Mouse (Mus musculus): ENCODE data around the gene Tmem211. TPM values are rescaled to one million over a fixed set of nuclear protein-coding genes. Genes with fewer than 3 reads are reported as not detected.

The Tmem211 gene
- polyA plus RNA-seq, 1 experiment = not detected

DNA sequence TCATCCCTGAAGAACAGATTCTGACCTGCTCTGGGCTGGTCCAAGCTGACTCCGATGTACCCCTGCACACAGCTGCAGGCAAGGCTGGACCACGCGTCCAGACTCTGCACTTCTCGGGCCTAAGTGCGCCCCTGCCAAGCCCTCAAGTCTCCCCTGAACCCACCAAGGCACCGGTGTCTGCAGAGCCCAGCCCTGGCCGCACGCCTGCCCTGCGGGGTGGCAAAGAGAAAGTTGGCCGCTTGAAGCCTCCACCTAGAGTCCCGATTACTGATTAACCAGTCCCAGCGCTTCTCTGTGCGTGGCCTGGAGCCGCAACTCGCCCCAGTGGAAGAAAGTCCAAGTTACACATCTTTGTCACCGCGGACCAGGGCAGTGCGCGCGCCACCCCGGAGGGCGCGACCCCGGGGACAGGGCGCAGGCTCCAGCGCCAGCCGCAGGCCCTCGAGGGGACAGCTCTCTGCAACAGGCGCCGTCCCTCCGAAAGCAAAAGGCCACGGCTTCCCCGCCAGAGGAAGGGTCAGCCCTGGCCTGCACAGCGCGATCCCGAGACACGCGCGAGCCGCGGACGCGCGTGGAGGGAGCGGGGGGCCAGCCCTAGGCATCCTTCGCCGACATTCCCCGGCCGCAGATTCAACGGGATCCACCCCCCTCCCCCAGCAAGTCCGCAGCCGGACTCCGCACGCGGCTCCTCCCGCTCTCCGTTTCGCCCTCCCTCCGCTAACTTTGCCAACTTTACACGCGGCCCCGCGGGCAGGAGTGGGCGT is 6.1 kb upstream of the Tmem211 start:
- no peak overlapping the region for H3K27ac ChIP-seq (ENCODE audit: insufficient read depth, low read depth, low read length)
- peaks cover 24% of the 10 kb centered on the region for H3K4me1 ChIP-seq (ENCODE audit: control insufficient read depth, insufficient read depth, low read length)
- no peak for TF ChIP-seq POLR2A (IDR thresholded peaks at IDR 0.05; ENCODE audit: borderline replicate concordance, low read depth, low read length)
- peak overlapping the region; percentile 69 for H3K4me3 ChIP-seq (ENCODE audit: insufficient read depth, low read length)

DNA sequence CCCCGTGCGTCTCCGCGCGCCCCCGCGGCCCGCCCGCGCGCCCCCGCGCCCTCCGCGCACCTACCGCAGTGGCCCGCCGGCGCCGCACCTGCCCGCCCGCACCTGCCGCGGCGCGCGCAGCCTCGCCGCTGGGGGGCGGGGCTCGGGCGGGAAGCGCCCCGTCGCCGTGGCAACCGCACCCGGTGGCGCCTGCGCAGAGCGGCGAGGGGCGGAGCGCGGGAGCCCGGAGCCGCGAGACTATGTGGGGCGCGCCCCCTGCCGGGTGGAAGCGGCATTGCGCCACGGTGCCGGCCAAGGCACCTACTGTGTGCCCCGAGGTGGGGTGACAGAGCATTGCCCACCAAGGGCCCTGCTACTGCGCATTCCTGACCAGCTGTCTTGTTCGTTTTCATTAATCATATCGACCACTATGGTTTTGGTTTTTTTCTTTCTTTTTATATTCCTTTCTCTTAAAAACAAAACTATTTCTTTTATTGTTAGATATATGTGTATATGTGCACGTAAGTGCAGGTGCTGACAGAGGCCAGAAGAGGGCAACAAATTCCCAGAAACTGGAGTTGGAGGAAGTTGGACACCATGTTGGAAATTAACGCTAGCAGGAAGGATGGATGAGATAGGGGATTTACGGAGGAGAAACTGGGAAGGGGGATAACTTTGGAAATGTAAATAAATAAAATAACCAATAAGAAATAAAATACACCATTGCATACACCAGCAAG is 5.4 kb upstream of the Tmem211 start, which contains the start of gene 2900026A02Rik:
Gene 2900026A02Rik (minus strand): TSS at position 90 of the 719 bp plus-strand sequence.
- H3K27ac ChIP-seq (ENCODE audit: insufficient read depth, low read depth, low read length) = no peak within 1 kb of the TSS
- peak within 1 kb of the TSS; percentile 69 for H3K4me3 ChIP-seq (ENCODE audit: insufficient read depth, low read length)
- TF ChIP-seq CTCF (IDR thresholded peaks at IDR 0.05; ENCODE audit: low read depth, low read length) (peak; percentile 89), POLR2A (IDR thresholded peaks at IDR 0.05; ENCODE audit: borderline replicate concordance, low read depth, low read length) (no peak)
- H3K4me1 ChIP-seq (ENCODE audit: control insufficient read depth, insufficient read depth, low read length) = peaks cover 31% of the 10 kb centered on the region

DNA sequence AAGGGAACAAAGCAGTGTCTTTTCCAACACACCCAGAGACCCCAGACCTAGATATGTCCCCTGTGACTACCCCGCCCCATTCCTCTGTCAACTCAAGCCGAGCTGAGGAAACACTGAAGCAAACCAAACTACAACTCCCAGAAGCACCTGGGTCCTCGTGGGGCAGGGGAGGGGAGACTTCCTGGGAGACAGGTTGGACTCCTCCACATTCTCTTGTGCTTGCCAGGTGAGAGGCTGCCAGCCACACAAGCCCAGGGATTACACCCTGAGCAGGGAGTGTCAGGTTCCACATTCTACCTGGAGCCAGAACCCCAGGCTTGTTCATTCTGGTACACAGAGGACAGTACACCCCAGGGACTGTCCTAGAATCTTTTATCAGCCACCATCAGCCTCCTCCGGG is 2.8 kb upstream of the Tmem211 start:
- TF ChIP-seq POLR2A (IDR thresholded peaks at IDR 0.05; ENCODE audit: borderline replicate concordance, low read depth, low read length) (no peak), CTCF (IDR thresholded peaks at IDR 0.05; ENCODE audit: low read depth, low read length) (no peak)
- H3K4me1 ChIP-seq (ENCODE audit: control insufficient read depth, insufficient read depth, low read length) = peaks cover 33% of the 10 kb centered on the region
- H3K4me3 ChIP-seq (ENCODE audit: insufficient read depth, low read length) = no peak overlapping the region
- H3K27ac ChIP-seq (ENCODE audit: insufficient read depth, low read depth, low read length) = peak overlapping the region; percentile 97

DNA sequence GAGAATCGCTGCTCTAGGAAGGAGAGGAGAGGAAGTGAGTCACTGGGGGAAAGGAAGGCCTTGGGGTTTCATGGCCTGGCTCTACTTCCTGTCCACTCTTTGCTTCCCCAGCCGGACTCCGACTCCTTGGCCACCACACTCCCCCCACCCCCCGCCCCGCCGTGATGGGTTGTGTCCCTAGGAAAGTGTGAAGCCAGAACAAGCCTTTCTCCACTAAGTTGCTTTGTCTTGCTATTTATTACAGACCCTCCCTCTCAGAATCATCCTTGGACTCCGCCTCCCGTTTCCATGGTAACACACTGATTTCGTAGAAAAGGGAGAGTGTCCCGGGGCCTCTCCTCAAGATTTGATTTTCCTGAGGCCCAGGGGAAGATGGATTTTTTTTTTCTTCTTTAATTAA is 1.4 kb upstream of the Tmem211 start:
- TF ChIP-seq POLR2A (IDR thresholded peaks at IDR 0.05; ENCODE audit: borderline replicate concordance, low read depth, low read length) (no peak), CTCF (IDR thresholded peaks at IDR 0.05; ENCODE audit: low read depth, low read length) (no peak)
- H3K4me3 ChIP-seq (ENCODE audit: insufficient read depth, low read length) = no peak overlapping the region
- peaks cover 33% of the 10 kb centered on the region for H3K4me1 ChIP-seq (ENCODE audit: control insufficient read depth, insufficient read depth, low read length)
- peak overlapping the region; percentile 97 for H3K27ac ChIP-seq (ENCODE audit: insufficient read depth, low read depth, low read length)

DNA sequence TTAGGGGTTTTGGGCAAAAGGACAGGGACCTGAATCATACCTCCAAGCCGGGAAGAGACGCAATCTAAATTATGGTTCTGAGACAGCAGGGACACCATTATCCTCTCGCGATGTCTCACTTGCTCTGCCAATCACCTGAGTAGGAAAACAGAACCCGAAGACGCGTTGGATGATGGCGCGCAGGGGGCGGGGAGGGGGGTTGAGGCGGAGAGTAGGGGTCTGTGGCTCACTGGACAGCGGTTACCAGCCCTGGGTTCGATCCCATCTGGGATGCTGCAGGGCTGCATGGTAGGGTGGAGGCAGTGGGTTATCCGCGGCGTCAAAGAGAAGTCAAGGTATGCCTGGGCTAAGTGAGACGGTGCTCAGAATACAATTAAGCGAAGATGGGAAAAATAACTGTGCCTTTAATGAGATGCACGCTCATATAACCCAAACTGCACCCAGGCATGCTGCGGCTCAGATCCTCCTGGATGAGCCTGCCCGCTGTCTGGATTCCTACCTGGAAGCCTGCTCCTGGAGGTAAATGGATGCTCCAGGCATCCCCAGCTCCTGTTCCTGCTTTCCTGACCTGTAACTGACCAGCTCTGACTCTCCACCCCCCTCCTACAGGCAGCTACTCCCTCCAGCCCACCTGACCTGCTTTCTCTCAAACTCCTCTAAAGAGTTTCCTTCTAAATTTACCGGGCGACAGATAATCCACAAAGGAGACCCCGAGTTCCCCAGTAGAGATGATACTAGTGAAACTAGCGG is 848 bp upstream of the Tmem211 start:
- TF ChIP-seq POLR2A (IDR thresholded peaks at IDR 0.05; ENCODE audit: borderline replicate concordance, low read depth, low read length) (no peak), CTCF (IDR thresholded peaks at IDR 0.05; ENCODE audit: low read depth, low read length) (no peak)
- no peak overlapping the region for H3K4me3 ChIP-seq (ENCODE audit: insufficient read depth, low read length)
- H3K4me1 ChIP-seq (ENCODE audit: control insufficient read depth, insufficient read depth, low read length) = peaks cover 33% of the 10 kb centered on the region
- H3K27ac ChIP-seq (ENCODE audit: insufficient read depth, low read depth, low read length) = peak overlapping the region; percentile 97

DNA sequence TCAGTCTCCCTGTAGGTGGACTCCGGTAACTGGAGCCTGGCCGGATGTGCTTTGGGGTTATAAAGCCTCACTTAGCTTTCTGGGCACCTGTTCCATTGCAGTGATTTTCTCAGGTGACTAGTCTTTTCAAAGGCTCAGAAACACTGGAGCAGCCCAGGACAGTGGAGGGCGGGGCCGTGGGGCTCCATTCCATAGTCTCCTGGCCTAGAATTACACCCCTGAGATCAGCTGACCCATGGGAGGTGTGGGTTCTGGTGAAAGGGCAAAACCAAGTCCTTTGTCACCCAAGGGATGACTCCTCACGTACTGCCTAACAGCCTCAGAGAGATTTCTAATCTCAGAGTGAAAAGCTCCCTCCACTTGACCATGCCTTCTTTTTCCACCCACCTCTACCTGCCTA is 3.5 kb downstream of the Tmem211 start:
- no peak for TF ChIP-seq POLR2A (IDR thresholded peaks at IDR 0.05; ENCODE audit: borderline replicate concordance, low read depth, low read length)
- no peak for TF ChIP-seq CTCF (IDR thresholded peaks at IDR 0.05; ENCODE audit: low read depth, low read length)
- peaks cover 12% of the 10 kb centered on the region for H3K4me1 ChIP-seq (ENCODE audit: control insufficient read depth, insufficient read depth, low read length)

DNA sequence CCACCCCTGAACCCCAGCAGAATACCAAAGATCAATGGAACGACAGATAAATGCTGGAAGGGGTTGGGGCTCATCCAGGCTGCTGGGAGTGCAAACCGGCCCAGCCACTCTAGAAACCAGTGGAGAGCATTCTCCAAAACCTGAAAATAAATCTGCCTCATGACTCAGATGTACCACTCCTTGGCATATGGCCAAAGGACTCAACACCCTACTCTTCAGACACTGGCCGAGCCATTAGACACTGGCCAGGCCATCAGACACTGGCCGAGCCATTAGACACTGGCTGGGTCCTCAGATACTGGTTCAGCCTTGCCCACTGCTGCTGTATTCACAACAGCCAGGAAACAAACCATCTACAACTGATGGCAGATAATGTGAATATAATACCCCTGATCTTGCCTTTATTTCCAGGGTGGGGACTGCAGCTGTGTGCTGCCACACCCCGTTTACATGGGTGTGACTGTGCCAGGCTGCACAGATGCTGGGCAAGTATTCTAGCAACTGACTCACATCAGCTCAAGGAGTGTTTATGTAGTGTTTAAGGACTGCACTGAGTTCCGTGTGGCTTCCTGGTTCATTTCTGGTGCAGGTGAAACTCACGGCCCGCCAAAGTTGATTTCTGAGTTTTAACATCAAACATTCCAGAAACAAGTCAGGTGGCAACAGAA is 22.7 kb downstream of the Tmem211 start:
- no peak for TF ChIP-seq CTCF (IDR thresholded peaks at IDR 0.05; ENCODE audit: low read depth, low read length)
- TF ChIP-seq POLR2A (IDR thresholded peaks at IDR 0.05; ENCODE audit: borderline replicate concordance, low read depth, low read length) = no peak
- Histone ChIP-seq H3K4me1 (ENCODE audit: control insufficient read depth, insufficient read depth, low read length) (no peaks in the 10 kb centered on the region), H3K4me3 (ENCODE audit: insufficient read depth, low read length) (no peak overlapping the region), H3K27ac (ENCODE audit: insufficient read depth, low read depth, low read length) (no peak overlapping the region)

More for the DNA sequence above, 3.5 kb downstream of the Tmem211 start:
- H3K4me3 ChIP-seq (ENCODE audit: insufficient read depth, low read length) = no peak overlapping the region
- H3K27ac ChIP-seq (ENCODE audit: insufficient read depth, low read depth, low read length) = no peak overlapping the region

DNA sequence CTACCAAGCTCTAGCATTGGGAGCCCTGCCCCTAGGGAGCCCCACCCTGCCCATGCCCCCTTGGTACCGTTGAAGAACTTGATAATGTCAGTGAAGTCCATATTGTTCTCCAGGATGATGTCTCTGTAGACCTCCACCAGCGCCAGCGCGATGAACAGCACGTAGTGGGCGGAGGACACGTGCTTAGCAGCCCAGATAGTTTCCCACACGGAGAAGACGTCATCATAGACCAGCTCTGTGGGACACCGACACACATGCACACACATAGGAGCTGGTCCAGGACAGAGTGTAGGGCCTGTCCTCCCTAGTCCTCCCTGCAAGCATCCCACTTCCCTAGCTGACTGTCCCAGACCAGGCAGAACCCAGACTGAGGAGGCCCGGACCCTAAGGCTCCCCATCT is 24.1 kb downstream of the Tmem211 start:
- no peak for TF ChIP-seq CTCF (IDR thresholded peaks at IDR 0.05; ENCODE audit: low read depth, low read length)
- no peak for TF ChIP-seq POLR2A (IDR thresholded peaks at IDR 0.05; ENCODE audit: borderline replicate concordance, low read depth, low read length)
- Histone ChIP-seq H3K4me1 (ENCODE audit: control insufficient read depth, insufficient read depth, low read length) (no peaks in the 10 kb centered on the region), H3K4me3 (ENCODE audit: insufficient read depth, low read length) (no peak overlapping the region), H3K27ac (ENCODE audit: insufficient read depth, low read depth, low read length) (no peak overlapping the region)

DNA sequence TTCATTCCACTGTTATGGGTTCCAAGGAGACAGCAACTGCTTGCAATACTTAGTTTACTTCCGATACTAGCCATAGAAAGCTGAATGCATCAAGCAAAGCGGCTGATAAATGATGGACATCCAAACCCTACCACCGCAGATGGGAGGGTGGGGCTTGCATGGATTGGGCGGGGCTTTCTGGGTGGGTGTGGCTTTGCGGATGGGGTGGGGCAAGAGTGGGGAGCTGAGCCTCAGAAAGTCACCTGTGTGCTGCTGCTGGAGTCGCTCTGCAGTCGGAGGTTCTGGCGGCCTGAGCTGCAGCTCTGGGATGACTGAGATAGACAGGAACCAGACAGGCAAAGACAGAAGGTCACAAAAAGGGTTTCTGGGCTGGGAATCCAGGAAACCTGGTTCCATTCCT is 38.9 kb downstream of the Tmem211 start:
- TF ChIP-seq POLR2A (IDR thresholded peaks at IDR 0.05; ENCODE audit: borderline replicate concordance, low read depth, low read length) (no peak), CTCF (IDR thresholded peaks at IDR 0.05; ENCODE audit: low read depth, low read length) (no peak)

More for the DNA sequence above, 38.9 kb downstream of the Tmem211 start:
- Histone ChIP-seq H3K4me1 (ENCODE audit: control insufficient read depth, insufficient read depth, low read length) (no peaks in the 10 kb centered on the region), H3K4me3 (ENCODE audit: insufficient read depth, low read length) (no peak overlapping the region), H3K27ac (ENCODE audit: insufficient read depth, low read depth, low read length) (no peak overlapping the region)

Measured in bone marrow macrophage, adult 2 months (primary cell).